ENCODE assay signal across 8 mouse cellular contexts in genomic region chr17:55958918-55959728, GRCm38 (mm10). TPM values are rescaled to one million over a fixed set of nuclear protein-coding genes. Genes with fewer than 3 reads are reported as not detected.
A peak's percentile ranks its signal among the peaks of the same experiment; 100 is the strongest.
DNase-seq lines count a peak whose midpoint lies in the region; ATAC-seq and TF ChIP-seq lines count a peak whose summit lies in the region.

TSS of gene Yju2 (plus strand) at chr17:55959099.

- H3K36me3 ChIP-seq in embryonic facial prominence, embryonic 13.5 days = peaks cover 27% of the 10 kb centered on the region
- no peaks in the 10 kb centered on the region for H3K36me3 ChIP-seq in kidney, adult 2 months (ENCODE audit: control insufficient read depth, insufficient read depth, low read length)
- H3K36me3 ChIP-seq in limb, embryonic 12.5 days = peaks cover 33% of the 10 kb centered on the region
- H3K36me3 ChIP-seq in midbrain, embryonic 15.5 days (replicated peaks) = no peaks in the 10 kb centered on the region; the same call in 1 of the 2 replicates
- peaks cover 6% of the 10 kb centered on the region; the same call in 1 of the 2 replicates for H3K36me3 ChIP-seq in spleen, adult 2 months (ENCODE audit: control insufficient read depth, insufficient read depth, low read length)

- peak within 1 kb of the TSS; percentile 97 for H3K27ac ChIP-seq in embryonic facial prominence, embryonic 13.5 days
- H3K27ac ChIP-seq in kidney, adult 2 months (ENCODE audit: insufficient read depth, low read depth, low read length) = peak within 1 kb of the TSS; percentile 92
- peak within 1 kb of the TSS; percentile 94 for H3K27ac ChIP-seq in limb, embryonic 12.5 days
- H3K27ac ChIP-seq in midbrain, embryonic 15.5 days = peak within 1 kb of the TSS; percentile 94
- peak within 1 kb of the TSS; percentile 95 for H3K27ac ChIP-seq in spleen, adult 2 months (ENCODE audit: insufficient read depth, low read length)

- peak within 1 kb of the TSS; percentile 71 for H3K9ac ChIP-seq in embryonic facial prominence, embryonic 13.5 days
- H3K9ac ChIP-seq in limb, embryonic 12.5 days (replicated peaks) = peak within 1 kb of the TSS; percentile 57
- peak within 1 kb of the TSS; percentile 43 for H3K9ac ChIP-seq in midbrain, embryonic 15.5 days

- ATAC-seq in embryonic facial prominence, embryonic 13.5 days (ENCODE audit: insufficient number of reproducible peaks, insufficient read depth, low FRiP score, low TSS enrichment, low read depth) = peak; percentile 91
- ATAC-seq in limb, embryonic 12.5 days (ENCODE audit: insufficient number of reproducible peaks, insufficient read depth, low FRiP score, low TSS enrichment, low read depth) = peak; percentile 83
- ATAC-seq in midbrain, embryonic 15.5 days (replicated peaks) = peak; percentile 91

- TF ChIP-seq POLR2A in kidney, adult 2 months (IDR thresholded peaks at IDR 0.05; ENCODE audit: low read depth, low read length) = peak; percentile 47
- TF ChIP-seq POLR2A in spleen, adult 2 months (IDR thresholded peaks at IDR 0.05; ENCODE audit: low read depth, low read length) = peak; percentile 39

- peaks cover 17% of the 10 kb centered on the region for H3K27me3 ChIP-seq in embryonic facial prominence, embryonic 13.5 days
- H3K27me3 ChIP-seq in kidney, adult 2 months (replicated peaks; ENCODE audit: control insufficient read depth, insufficient read depth, low read length) = no peaks in the 10 kb centered on the region
- peaks cover 13% of the 10 kb centered on the region for H3K27me3 ChIP-seq in limb, embryonic 12.5 days
- peaks cover 2% of the 10 kb centered on the region; the same call in 1 of the 2 replicates for H3K27me3 ChIP-seq in midbrain, embryonic 15.5 days (replicated peaks)
- no peaks in the 10 kb centered on the region for H3K27me3 ChIP-seq in spleen, adult 2 months (ENCODE audit: control insufficient read depth, insufficient read depth, low read length)

- H3K4me3 ChIP-seq in embryonic facial prominence, embryonic 13.5 days = peak within 1 kb of the TSS; percentile 53
- H3K4me3 ChIP-seq in kidney, adult 2 months (ENCODE audit: insufficient read depth, low read depth, low read length) = peak within 1 kb of the TSS; percentile 63
- H3K4me3 ChIP-seq in limb, embryonic 12.5 days (replicated peaks) = peak within 1 kb of the TSS; percentile 53
- peak within 1 kb of the TSS; percentile 55 for H3K4me3 ChIP-seq in midbrain, embryonic 15.5 days
- H3K4me3 ChIP-seq in spleen, adult 2 months (ENCODE audit: extremely low read depth, insufficient read depth, insufficient read length) = peak within 1 kb of the TSS; percentile 95

- H3K4me2 ChIP-seq in embryonic facial prominence, embryonic 13.5 days = peak within 1 kb of the TSS; percentile 77
- H3K4me2 ChIP-seq in limb, embryonic 12.5 days = peak within 1 kb of the TSS; percentile 79
- H3K4me2 ChIP-seq in midbrain, embryonic 15.5 days = peak within 1 kb of the TSS; percentile 69

- under 1% methylated on average over 46 of the region's 46 CpGs for WGBS in embryonic facial prominence, embryonic 13.5 days
- WGBS in kidney, adult 2 months = under 1% methylated on average over 46 of the region's 46 CpGs
- WGBS in limb, embryonic 12.5 days = under 1% methylated on average over 46 of the region's 46 CpGs
- under 1% methylated on average over 46 of the region's 46 CpGs for WGBS in midbrain, embryonic 15.5 days
- WGBS in spleen, adult 2 months = under 1% methylated on average over 46 of the region's 46 CpGs

- peaks cover 36% of the 10 kb centered on the region for H3K4me1 ChIP-seq in embryonic facial prominence, embryonic 13.5 days
- peaks cover 10% of the 10 kb centered on the region; the same call in 1 of the 2 replicates for H3K4me1 ChIP-seq in kidney, adult 2 months (ENCODE audit: control insufficient read depth, insufficient read depth, low read length)
- peaks cover 24% of the 10 kb centered on the region for H3K4me1 ChIP-seq in limb, embryonic 12.5 days (replicated peaks)
- H3K4me1 ChIP-seq in midbrain, embryonic 15.5 days = peaks cover 37% of the 10 kb centered on the region
- peaks cover 6% of the 10 kb centered on the region; the same call in 1 of the 2 replicates for H3K4me1 ChIP-seq in spleen, adult 2 months (ENCODE audit: control insufficient read depth, insufficient read depth, insufficient read length)

- TF ChIP-seq CTCF in kidney, adult 2 months (conservative IDR thresholded peaks at IDR 0.05; ENCODE audit: insufficient read depth, insufficient read length, low read depth, low read length) = no peak
- no peak for TF ChIP-seq CTCF in spleen, adult 2 months (IDR thresholded peaks at IDR 0.05; ENCODE audit: extremely low read depth, insufficient read depth, insufficient read length, insufficient replicate concordance)

- H3K9me3 ChIP-seq in embryonic facial prominence, embryonic 13.5 days = no peaks in the 10 kb centered on the region
- no peaks in the 10 kb centered on the region for H3K9me3 ChIP-seq in limb, embryonic 12.5 days
- no peaks in the 10 kb centered on the region for H3K9me3 ChIP-seq in midbrain, embryonic 15.5 days

- peak; percentile 95 for DNase-seq in 3134 (ENCODE audit: extremely low read depth, insufficient read length, low spot score)
- DNase-seq in adrenal gland, postnatal 36 days = peak; percentile 91 to 92
- DNase-seq in heart, adult 18-20 months = peak; percentile 96 to 99
- DNase-seq in kidney, adult 2 months = peak; percentile 97
- peak; percentile 85 to 95 for DNase-seq in spleen, adult 2 months (ENCODE audit: low read depth in 1 of 2, low spot score in 2 of 2)

RNA-seq across cellular contexts. Expression of gene Yju2, which starts in this region (rescaled TPM):
- total RNA-seq in adrenal gland, postnatal 36 days (2021) = 10 to 100 TPM; 13.1 to 15.8 TPM
- 27.0 and 29.5 TPM in 2 replicates for polyA plus RNA-seq in embryonic facial prominence, embryonic 13.5 days (2015; fragmentation: Nextera tagmentation; extraction: Ambion mirVana)
- total RNA-seq in heart, adult 18-20 months (2021) = 1 to 10 TPM; 7.5 to 8.6 TPM
- polyA plus RNA-seq in kidney, adult 2 months (2012; rRNA removed) = 7.2 and 7.7 TPM in 2 replicates
- polyA plus RNA-seq in limb, embryonic 12.5 days (2016; fragmentation: Nextera tagmentation; extraction: Ambion mirVana) = 24.6 and 26.6 TPM in 2 replicates
- 24.5 and 25.4 TPM in 2 replicates for polyA plus RNA-seq in midbrain, embryonic 15.5 days (2015; fragmentation: Nextera tagmentation; extraction: Ambion mirVana)
- 8.2 and 10.5 TPM in 2 replicates for polyA plus RNA-seq in spleen, adult 2 months (2012; rRNA removed)

Comparison
In these comparisons a context has a peak if more than half of its experiments do, and no peak if none do; other contexts are left out.
1. Peak in every context shown above with its lines: DNase-seq, ATAC-seq, H3K4me3 ChIP-seq and H3K27ac ChIP-seq.